Mouse (Mus musculus) kidney, postnatal 14 days (tissue): Measurements from ENCODE around the gene Erf.
"Not testable (repeated sequence)": the region's sequence is repeated elsewhere in the genome, so short reads cannot be mapped to it uniquely, and the experiment has no call there.

ENCODE experiments used
- DNase-seq: peaks from one replicate; pipeline ENCODE4 v3.0.0; 2022; ENCODE audit warnings: mixed read lengths

Gene Erf

DNA sequence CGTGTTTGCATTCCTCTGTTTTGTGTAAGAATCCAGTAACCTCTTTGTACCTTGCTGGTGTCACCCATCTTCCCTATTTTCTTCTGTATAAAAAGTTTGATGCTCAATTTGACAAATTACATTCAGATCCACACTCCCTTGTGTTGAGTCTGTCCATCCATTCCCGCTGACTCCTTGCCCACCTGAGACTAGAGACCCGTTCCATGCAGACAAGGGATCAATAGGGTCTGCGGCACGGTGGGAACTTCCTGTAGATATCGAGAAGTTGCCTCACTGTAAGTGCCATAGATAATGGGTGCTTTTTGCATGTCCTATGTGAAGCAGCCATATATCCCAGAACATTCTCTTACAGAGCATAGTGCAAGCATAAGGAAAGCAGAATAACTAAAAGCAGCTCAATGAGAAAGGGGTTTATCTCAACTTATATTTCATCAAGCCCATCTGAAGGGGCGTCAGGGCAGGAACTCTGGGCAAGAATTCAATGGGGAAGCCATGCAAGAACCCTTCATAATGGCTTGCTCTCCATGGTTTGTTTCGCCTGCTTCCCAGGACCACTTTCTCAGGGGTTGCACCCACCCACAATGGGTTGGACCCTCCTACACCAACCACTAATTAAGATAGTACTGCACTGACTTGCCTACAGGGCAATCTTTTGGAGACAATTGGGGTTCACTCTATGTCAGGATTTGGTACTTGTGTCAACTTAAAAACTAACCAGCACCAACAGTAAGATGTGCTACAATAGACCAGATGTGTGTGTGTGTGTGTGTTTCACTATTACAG is 15.8 kb upstream of the Erf start:
- no peak for DNase-seq

DNA sequence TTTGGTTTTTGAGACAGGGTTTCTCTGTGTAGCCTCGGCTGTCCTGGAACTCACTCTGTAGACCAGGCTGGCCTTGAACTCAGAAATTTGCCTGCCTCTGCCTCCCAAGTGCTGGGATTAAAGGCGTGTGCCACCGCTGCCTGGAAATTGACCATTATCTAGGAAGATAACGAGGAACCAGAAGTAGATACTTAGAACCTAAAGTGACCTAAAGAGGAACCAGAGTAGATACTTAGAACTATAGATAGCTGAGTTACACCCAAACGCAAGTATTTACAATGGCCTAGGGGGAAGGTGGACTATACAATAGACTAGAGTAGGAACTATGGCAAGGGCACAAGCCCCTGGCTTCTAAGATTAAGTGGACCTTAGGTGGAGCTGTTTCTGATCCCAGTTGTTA is 15.2 kb upstream of the Erf start:
- DNase-seq: not testable (repeated sequence)

DNA sequence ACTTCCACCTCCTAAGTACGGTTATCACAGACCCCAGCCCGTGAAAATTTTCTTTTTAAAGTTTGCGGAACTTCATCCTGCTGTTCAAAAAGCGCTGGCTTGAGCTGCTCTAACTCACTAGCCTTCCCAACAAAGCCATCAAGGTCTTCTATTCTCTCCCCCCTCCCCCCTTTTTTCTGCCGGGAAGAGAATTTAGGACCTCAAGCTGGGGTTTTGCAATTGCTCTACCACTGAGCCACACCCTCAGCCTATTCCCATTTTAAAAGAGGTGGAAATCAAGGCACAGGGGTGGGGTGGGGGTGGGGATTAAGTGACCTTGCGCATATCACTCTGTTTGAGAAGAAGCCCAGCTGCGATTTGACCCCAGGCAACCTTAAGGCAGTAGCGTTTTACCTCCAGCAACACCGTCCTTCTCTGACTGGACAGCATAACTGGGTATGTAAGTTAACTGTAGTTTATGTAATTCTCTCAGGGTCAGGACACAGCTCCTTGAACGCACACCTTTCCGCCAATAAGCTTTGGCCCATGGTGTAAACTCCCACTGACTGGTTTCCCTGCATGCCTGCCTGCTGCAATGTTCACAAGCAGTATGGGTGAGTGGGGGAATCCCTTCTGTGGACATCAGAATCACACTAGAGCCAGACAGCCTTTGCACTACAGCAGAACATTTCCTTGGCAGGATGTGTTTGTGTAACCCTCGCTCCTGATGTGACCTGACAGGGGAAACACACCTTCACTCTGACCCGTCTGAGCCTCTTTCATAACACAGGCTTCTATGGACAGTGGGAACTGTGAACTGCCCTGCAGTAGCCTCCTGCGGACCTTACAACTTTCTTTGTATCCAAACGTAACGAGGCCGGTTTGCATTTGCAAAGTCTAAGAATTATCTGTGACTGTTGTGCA is 13.7 kb upstream of the Erf start:
- DNase-seq: no peak

DNA sequence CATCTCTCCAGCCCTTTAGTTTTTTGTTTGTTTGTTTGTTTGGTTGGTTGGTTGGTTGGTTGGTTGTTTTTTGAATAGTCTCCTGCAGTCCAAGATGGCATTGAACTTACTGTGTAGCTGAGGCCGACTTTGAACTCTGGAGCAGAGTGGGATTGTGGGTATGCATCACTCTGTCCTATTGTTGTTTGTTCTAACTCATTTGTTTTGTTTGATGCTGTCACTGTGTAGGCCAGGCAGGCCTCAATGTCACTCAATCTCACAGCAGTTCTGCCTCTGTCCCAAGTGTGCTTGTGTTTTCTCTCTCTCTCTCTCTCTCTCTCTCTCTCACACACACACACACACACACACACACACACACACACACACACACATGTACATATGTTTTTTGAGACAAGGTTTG is 11.3 kb upstream of the Erf start:
- DNase-seq: no peak

GRCm38 (mm10) chr7:25251822-25252221 is 1.3 kb upstream of the Erf start:
- DNase-seq: no peak

- DNase-seq: peak; percentile 85
Measured at GRCm38 (mm10) chr7:25251071-25251791, 670 bp upstream of the Erf start.

DNA sequence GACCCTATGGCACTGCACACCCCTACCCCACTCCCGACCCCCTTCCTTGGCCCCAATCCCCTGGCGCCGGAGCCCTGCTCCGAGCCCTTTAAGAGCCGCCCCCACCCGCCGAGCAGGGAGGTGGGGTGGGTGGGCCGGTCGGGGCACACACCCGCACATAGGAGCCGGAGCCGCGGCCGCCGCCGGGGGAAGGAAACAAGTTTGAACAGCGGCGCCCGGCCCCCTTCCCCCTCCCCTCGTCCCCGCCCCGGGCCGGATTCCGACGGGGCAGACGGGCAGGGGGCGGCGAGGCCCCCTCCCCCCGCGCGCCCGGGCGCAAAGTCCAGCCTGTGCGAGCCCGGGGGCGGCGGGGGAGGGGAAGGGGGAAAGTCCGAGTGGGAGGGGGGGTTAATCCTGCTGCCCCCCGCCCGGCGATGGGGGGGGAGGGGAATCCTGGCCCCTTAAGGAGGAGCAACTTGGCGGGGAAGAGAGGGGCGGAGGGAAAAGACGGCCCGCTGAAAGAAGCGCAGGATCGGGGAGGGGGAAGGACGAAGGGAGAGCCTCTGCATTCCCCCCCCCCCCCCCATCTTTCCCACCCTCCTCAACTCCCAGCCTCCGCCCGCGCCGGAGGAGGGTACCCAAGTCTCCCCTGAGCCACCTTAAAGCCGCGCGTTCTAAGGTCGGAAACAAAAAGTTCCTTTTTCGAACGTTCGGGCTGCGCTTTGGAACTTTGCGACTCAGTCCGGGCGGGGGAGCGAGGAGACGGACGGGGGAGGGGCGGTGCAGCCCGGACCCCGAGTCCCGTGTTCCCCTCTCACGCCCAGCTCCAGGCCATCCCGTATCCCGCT is 1.0 kb downstream of the Erf start:
- DNase-seq: peak; percentile 92

- DNase-seq: peak; percentile 50
Measured at GRCm38 (mm10) chr7:25248846-25249313, 1.7 kb downstream of the Erf start.

- no peak for DNase-seq
Measured at GRCm38 (mm10) chr7:25248018-25248647, 2.4 kb downstream of the Erf start.

- no peak for DNase-seq
Measured at GRCm38 (mm10) chr7:25247498-25247897, 3.1 kb downstream of the Erf start.

DNA sequence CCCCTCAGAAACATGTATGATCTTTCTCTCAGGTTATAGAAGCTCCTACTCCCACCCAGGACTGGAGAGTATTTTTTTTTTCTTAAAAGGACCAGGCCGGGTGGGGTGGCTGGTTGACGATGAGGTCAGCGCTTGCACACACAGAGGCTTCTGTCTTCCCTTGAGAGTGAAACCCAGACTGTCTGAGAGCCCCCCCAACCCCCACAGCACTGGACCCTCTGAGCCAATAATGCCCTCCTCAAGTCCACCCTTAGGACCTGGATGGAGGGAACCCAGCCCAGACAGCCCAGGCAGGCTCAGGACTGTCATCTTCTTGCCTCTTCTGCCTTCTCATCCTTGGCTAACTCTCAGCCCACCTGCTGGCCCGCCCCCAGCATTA is 3.8 kb downstream of the Erf start:
- no peak for DNase-seq

DNA sequence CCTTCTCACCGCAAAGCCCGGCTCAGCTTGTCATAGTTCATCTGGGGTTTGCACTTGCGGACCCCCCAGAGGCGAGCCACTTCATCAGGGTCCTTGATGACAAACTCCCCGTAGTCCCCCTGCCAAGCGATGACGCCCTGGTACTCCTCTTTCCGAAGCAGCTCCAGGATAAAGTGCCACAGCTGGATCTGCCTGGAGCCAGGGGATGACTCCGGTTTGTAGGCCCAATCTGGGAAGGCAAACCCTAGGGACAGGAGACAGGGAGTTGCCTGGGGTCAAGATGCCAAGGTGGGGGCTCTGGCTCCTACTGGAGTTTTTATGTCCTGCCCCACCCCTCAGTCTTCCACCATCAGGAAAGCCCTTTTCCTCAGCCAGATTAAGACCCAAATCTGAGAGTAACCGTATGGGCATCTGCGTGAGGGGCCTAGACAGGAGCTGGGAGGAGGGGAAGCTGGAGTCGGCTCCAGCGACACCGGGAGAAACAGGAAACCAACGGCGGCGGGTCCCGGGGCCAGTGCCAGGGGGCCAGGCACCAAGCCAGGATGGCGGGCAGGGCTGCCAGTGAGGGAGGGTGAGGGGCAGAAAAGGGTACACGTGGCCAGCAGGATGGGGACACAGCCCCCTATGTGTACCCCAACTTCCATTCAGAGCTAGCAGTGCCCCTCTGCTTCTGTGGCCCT is 4.3 kb downstream of the Erf start:
- DNase-seq: peak; percentile 76

DNA sequence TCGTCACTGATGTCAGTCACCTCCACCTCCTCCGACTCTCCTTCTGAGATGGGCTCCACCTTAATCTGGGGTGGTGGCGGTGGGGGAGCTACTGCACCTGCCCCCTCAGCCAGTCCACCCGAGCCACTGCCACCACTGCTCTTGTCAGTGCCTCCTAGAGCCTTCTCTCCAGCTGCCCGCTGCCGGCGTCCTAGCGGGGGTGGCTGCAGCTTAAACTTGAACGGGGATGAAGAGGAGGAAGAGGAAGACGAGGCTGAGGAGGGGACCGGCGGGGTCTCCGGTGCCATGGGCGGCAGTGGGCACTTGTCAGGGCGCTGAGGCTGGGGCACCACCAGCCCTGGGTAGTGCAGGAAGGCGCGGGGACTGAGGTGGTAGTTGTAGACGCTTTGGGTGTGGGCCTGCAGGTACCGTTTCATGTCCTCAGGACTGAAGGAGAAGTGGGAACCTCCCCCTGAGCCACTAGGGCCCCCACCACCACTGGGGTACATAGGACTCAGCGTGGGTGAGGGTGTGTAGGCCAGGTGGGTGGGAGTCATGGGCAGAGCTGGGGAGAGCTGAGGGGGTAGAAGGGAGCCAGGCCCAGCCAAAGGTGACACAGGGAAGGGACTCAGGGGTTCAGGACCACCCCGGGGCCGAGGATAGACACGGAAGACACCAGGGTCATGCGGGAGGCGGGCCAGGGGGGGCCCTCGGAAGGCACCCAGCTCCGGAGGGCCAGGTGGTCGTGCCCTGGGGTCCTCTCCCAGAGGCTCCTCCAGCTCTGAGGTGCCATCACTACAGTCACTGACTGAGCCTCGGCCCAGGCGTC is 5.8 kb downstream of the Erf start:
- no peak for DNase-seq

GRCm38 (mm10) chr7:25243361-25243760 is 7.2 kb downstream of the Erf start:
- DNase-seq: no peak

DNA sequence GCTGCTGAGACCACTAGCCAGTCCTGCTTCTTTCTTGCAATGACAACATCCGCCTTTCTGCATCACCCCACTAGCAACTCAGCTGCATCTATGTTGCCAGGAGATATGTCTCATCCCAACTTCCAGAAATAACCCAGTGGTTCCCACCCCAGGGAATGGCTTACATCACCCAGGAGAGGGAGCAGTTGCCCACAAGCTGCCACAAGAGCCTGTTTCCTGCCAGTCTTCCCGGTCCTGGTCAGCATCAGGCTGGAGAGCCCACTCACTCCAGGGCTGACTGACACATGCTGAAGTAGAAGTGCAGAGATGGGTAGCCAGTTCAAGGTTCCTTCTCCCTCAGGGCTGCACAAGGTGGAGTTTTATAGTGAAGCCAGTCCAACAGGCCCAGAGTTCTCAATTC is 9.5 kb downstream of the Erf start:
- DNase-seq: peak; percentile 72

- no peak for DNase-seq
Measured at GRCm38 (mm10) chr7:25240631-25241030, 9.9 kb downstream of the Erf start.

DNA sequence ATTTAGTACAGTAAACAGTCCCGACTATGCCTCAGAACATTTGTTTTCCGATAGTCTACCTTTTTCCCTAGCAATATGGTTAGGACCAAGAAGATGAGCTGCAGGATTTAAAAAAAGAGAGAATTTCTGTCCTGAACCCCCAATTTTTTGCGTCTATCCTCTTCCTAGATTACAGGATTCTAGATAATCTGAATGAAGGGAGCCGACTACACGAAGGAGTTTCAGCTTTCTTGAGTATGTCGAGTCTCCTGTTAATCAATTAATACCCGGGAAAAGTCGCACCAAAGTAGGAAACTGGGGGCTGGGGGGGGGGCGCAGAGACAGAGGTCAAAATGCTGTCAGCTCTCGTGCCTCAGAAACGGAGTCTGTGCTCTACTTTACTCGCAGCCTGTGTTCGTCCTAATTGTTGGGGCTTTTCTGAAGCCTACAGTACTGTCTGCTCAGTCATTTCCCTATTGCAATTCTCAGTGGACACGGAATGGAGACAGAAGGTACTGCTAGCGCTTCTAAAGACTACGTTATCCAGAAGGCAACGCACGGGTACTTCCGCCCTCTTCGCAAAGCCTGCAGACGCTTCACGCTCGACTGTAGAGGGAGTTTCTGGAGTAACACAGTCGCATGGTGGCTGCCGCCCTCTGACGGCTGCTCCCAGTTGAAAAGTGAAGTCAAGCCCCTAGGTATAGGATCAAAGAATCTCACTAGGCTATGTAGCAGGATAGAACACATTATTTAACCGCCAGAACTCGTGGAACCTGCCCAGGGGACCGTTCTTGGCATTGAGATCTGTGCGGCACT is 11.5 kb downstream of the Erf start:
- DNase-seq: peak; percentile 92

DNA sequence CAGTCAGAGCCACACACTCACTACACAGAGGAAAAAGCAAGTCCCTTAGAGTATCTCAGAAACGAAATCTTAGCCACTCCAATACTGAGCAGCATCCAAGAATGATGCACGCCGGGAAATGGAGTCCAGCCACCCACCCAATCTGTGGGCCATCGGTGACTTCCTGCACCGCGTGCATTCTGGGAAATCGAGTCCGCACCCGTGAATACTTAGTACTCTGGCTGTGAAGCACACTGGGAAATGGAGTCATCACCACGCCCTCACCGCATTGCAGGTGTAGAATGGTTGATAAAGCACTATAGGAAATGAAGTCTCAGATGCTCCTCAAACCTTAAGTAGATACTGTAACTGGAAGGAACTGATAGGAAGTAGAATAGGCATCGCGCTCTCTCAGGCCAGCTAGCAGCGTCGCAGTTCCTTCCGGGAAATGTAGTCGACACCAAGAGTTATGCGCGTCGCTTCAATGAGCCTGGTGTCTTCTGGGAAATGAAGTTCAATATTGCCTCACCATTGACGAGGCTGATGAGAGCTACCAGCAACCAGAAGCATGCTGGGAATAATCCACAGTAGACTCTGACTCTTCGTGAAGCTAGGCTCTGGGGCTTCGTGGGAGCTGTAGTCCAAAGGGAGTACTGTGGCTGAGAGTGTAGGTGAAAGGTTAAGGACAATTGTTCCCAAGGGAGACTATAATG is 12.4 kb downstream of the Erf start:
- peak; percentile 96 for DNase-seq
